Mouse (Mus musculus) T-helper 17 cell (primary cell): Measurements from ENCODE around the gene Golgb1.

Experiments used
- in situ Hi-C, 2 experiments: fragments of 300-600 bp; cut with MboI, MseI; formaldehyde crosslinking; loops; 1 replicate in 1 of 2; 2 replicates in 1 of 2; pipeline ENCODE4 v1.15.1; 2025; ENCODE audit warnings: high pct_unique_total_duplicates in 2 of 2

Gene Golgb1

GRCm38 (mm10) chr16:36914195-36914594 lies 39.3 kb downstream of the Golgb1 start:
- in situ Hi-C loops: loop anchor here in 1 of 2 experiments (10.0 kb wide), 1 partner anchor 471 kb away; the partner anchor contains the start of gene Stxbp5l

GRCm38 (mm10) chr16:36918505-36918904 lies 43.6 kb downstream of the Golgb1 start:
- in situ Hi-C loops: loop anchor here in 1 of 2 experiments (10.0 kb wide), 1 partner anchor 466 kb away; the partner anchor contains the start of gene Stxbp5l

GRCm38 (mm10) chr16:36920410-36920809 lies 45.5 kb downstream of the Golgb1 start:
- in situ Hi-C loops: loop anchor here in 1 of 2 experiments (5.0 kb wide), 1 partner anchor 38 kb away; no protein-coding TSS in a partner anchor

GRCm38 (mm10) chr16:36921067-36921613 lies 46.2 kb downstream of the Golgb1 start:
- in situ Hi-C loops: loop anchor here in 1 of 2 experiments (5.0 kb wide), 1 partner anchor 39 kb away; no protein-coding TSS in a partner anchor

- in situ Hi-C loops: loop anchor here in 1 of 2 experiments (5.0 kb wide), 1 partner anchor 40 kb away; no protein-coding TSS in a partner anchor
Measured at GRCm38 (mm10) chr16:36921980-36922379, 47.0 kb downstream of the Golgb1 start.

- in situ Hi-C loops: loop anchor here in 1 of 2 experiments (5.0 kb wide), 1 partner anchor 42 kb away; no protein-coding TSS in a partner anchor
Measured at GRCm38 (mm10) chr16:36924312-36924711, 49.4 kb downstream of the Golgb1 start.

GRCm38 (mm10) chr16:36925351-36925750 lies 50.4 kb downstream of the Golgb1 start:
- in situ Hi-C loops: no loop called here

GRCm38 (mm10) chr16:36925797-36926196 lies 50.9 kb downstream of the Golgb1 start:
- in situ Hi-C loops: no loop called here

GRCm38 (mm10) chr16:36926514-36927447 lies 51.8 kb downstream of the Golgb1 start:
- in situ Hi-C loops: no loop called here

GRCm38 (mm10) chr16:36927495-36928105 lies 52.7 kb downstream of the Golgb1 start:
- in situ Hi-C loops: no loop called here

- in situ Hi-C loops: no loop called here
Measured at GRCm38 (mm10) chr16:36928106-36928500, 53.2 kb downstream of the Golgb1 start.

GRCm38 (mm10) chr16:36929216-36929615 lies 54.3 kb downstream of the Golgb1 start:
- in situ Hi-C loops: no loop called here

GRCm38 (mm10) chr16:36930231-36931136 lies 55.5 kb downstream of the Golgb1 start:
- in situ Hi-C loops: no loop called here

GRCm38 (mm10) chr16:36931381-36931780 lies 56.4 kb downstream of the Golgb1 start:
- in situ Hi-C loops: no loop called here

- in situ Hi-C loops: no loop called here
Measured at GRCm38 (mm10) chr16:36931976-36932375, 57.0 kb downstream of the Golgb1 start.

- in situ Hi-C loops: no loop called here
Measured at GRCm38 (mm10) chr16:36932546-36932945, 57.6 kb downstream of the Golgb1 start.

- in situ Hi-C loops: no loop called here
Measured at GRCm38 (mm10) chr16:36934131-36934840, 59.3 kb downstream of the Golgb1 start.

- in situ Hi-C loops: no loop called here
Measured at GRCm38 (mm10) chr16:36934841-36935620, 60.1 kb downstream of the Golgb1 start, which contains the start of gene Hcls1. Hcls1 (plus strand) TSS chr16:36934983.

GRCm38 (mm10) chr16:36935814-36936213 lies 60.9 kb downstream of the Golgb1 start:
- in situ Hi-C loops: no loop called here
